Mouse (Mus musculus): ENCODE measurements around the gene 1700092M07Rik.

GRCm38 (mm10) chr19:8723574-8724346 is 16.8 kb upstream of the 1700092M07Rik start:
- no peak for TF ChIP-seq CTCF (IDR thresholded peaks at IDR 0.05)
- TF ChIP-seq EP300 (IDR thresholded peaks at IDR 0.05), result peak; percentile 37; the same call in 1 of the 2 replicates
